Mouse (Mus musculus): ENCODE results near the gene Scd4.

GRCm38 (mm10) chr19:44303502-44303901, 29.4 kb upstream of the Scd4 start:
- no peak for TF ChIP-seq CTCF (IDR thresholded peaks at IDR 0.05; ENCODE audit: borderline replicate concordance, control insufficient read depth, extremely low read depth, insufficient read depth, low read length, poor library complexity)
- no peak for TF ChIP-seq POLR2A (IDR thresholded peaks at IDR 0.05; ENCODE audit: control insufficient read depth, extremely low read depth, insufficient read depth, low read length, poor library complexity)
